Mouse (Mus musculus): ENCODE measurements around the gene Ndufaf8.

DNA sequence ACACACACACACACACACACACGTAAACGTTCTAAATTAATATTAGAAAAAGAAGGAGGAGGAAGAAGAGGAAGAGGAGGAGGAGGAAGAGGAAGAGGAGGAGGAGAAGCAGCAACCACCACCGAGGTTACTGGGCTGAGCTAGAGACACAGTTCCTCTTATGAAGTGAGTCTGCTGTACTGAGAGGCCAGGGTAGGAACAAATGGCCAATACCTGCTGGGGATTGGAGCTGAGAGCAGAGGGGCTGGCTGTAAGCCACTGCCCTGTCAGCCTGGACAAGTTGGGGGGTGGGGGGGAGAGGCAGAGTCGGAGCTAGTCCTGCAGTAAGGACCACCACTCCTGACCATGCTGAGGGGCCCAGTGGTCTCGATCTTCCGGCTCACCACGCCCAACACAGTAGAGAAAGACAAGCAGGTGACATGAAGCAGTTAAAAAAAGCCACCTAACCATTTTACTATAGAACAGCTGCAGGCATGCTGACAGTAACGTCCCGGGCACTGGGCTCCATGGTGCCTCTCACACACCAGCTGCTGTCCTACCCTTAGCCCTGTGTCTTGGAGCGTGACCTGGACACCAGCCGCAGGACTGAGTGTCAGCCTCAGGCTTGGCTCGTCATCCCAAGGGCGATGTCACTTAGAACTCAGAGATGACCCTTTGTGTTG, 34.6 kb upstream of the Ndufaf8 start:
- no peak for TF ChIP-seq POLR2A (IDR thresholded peaks at IDR 0.05; ENCODE audit: low read depth, low read length)
- no peak for TF ChIP-seq CTCF (IDR thresholded peaks at IDR 0.05; ENCODE audit: borderline replicate concordance, insufficient read depth, low read length)
